Mouse (Mus musculus) embryo, embryonic 10.5 days (tissue): ENCODE results near the gene Ggt6.
A peak's percentile ranks its signal among the peaks of the same experiment; 100 is the strongest.
"Not testable (repeated sequence)": the region's sequence is repeated elsewhere in the genome, so short reads cannot be mapped to it uniquely, and the experiment has no call there.

ENCODE experiments used
- DNase-seq: peaks from one replicate; pipeline ENCODE4 v3.0.0-alpha.2; 2015; ENCODE audit warnings: low spot score

Gene Ggt6

GRCm38 (mm10) chr11:72438411-72438810, 3.1 kb downstream of the Ggt6 start:
- no peak for DNase-seq

GRCm38 (mm10) chr11:72440597-72440964, 5.3 kb downstream of the Ggt6 start:
- DNase-seq = not testable (repeated sequence)

- peak; percentile 98 for DNase-seq
Measured at GRCm38 (mm10) chr11:72440965-72441664, 5.8 kb downstream of the Ggt6 start, which contains the start of gene Mybbp1a. Gene Mybbp1a (plus strand): TSS chr11:72441355.

- DNase-seq = peak; percentile 66
Measured at GRCm38 (mm10) chr11:72446311-72447105, 11.2 kb downstream of the Ggt6 start.

GRCm38 (mm10) chr11:72447475-72447874, 12.1 kb downstream of the Ggt6 start:
- no peak for DNase-seq

- no peak for DNase-seq
Measured at GRCm38 (mm10) chr11:72452140-72452665, 16.9 kb downstream of the Ggt6 start.

- no peak for DNase-seq
Measured at GRCm38 (mm10) chr11:72453105-72453953, 18.0 kb downstream of the Ggt6 start.

- DNase-seq = no peak
Measured at GRCm38 (mm10) chr11:72455694-72456093, 20.4 kb downstream of the Ggt6 start.

GRCm38 (mm10) chr11:72457995-72458496, 22.7 kb downstream of the Ggt6 start:
- DNase-seq = no peak

GRCm38 (mm10) chr11:72458502-72458901, 23.2 kb downstream of the Ggt6 start:
- no peak for DNase-seq

- DNase-seq = no peak
Measured at GRCm38 (mm10) chr11:72461500-72461981, 26.2 kb downstream of the Ggt6 start.

GRCm38 (mm10) chr11:72464821-72465220, 29.5 kb downstream of the Ggt6 start:
- no peak for DNase-seq

- DNase-seq = no peak
Measured at GRCm38 (mm10) chr11:72465978-72466693, 30.8 kb downstream of the Ggt6 start.

- DNase-seq = peak; percentile 40
Measured at GRCm38 (mm10) chr11:72466694-72467507, 31.6 kb downstream of the Ggt6 start.

- DNase-seq = no peak
Measured at GRCm38 (mm10) chr11:72468525-72468924, 33.2 kb downstream of the Ggt6 start.

- peak; percentile 44 for DNase-seq
Measured at GRCm38 (mm10) chr11:72469217-72469616, 33.9 kb downstream of the Ggt6 start.

GRCm38 (mm10) chr11:72470004-72470403, 34.7 kb downstream of the Ggt6 start:
- DNase-seq = no peak

GRCm38 (mm10) chr11:72471381-72471780, 36.1 kb downstream of the Ggt6 start:
- DNase-seq = no peak

GRCm38 (mm10) chr11:72473540-72473939, 38.2 kb downstream of the Ggt6 start:
- no peak for DNase-seq

- DNase-seq = no peak
Measured at GRCm38 (mm10) chr11:72474926-72475325, 39.6 kb downstream of the Ggt6 start.
